Mouse (Mus musculus): ENCODE measurements around the gene Gm17349. TPM values are rescaled to one million over a fixed set of nuclear protein-coding genes. Genes with fewer than 3 reads are reported as not detected.

Gm17349 gene
- polyA plus RNA-seq, 1 experiment from 2014 or later, result not detected

Other genes starting within 250 kb of the Gm17349 start
- gene Nckap5l, start 247.7 kb downstream of the Gm17349 start, polyA plus RNA-seq (2016; fragmentation: Nextera tagmentation; extraction: Ambion mirVana), result 15.4 and 17.2 TPM in 2 replicates
- gene Bcdin3d, start 230.8 kb downstream of the Gm17349 start, polyA plus RNA-seq (2016; fragmentation: Nextera tagmentation; extraction: Ambion mirVana), result 17.0 and 17.4 TPM in 2 replicates
- gene Faim2, start 177.3 kb downstream of the Gm17349 start, polyA plus RNA-seq (2016; fragmentation: Nextera tagmentation; extraction: Ambion mirVana), result 6.3 and 6.7 TPM in 2 replicates
- not detected in 2 replicates for gene Aqp2, start 126.4 kb downstream of the Gm17349 start, polyA plus RNA-seq (2016; fragmentation: Nextera tagmentation; extraction: Ambion mirVana)
- 2.3 and 2.9 TPM in 2 replicates for gene Aqp5, start 114.7 kb downstream of the Gm17349 start, polyA plus RNA-seq (2016; fragmentation: Nextera tagmentation; extraction: Ambion mirVana)
- 0.60 and 1.1 TPM in 2 replicates for gene Aqp6, start 104.1 kb downstream of the Gm17349 start, polyA plus RNA-seq (2016; fragmentation: Nextera tagmentation; extraction: Ambion mirVana)
- 207 and 218 TPM in 2 replicates for gene Racgap1, start 53.8 kb downstream of the Gm17349 start, polyA plus RNA-seq (2016; fragmentation: Nextera tagmentation; extraction: Ambion mirVana)
- 54.3 and 62.6 TPM in 2 replicates for gene Asic1, start 35.1 kb downstream of the Gm17349 start, polyA plus RNA-seq (2016; fragmentation: Nextera tagmentation; extraction: Ambion mirVana)
- gene Smarcd1, start 3.4 kb downstream of the Gm17349 start, polyA plus RNA-seq (2016; fragmentation: Nextera tagmentation; extraction: Ambion mirVana), result 142 and 146 TPM in 2 replicates
- gene Gpd1, start 12.0 kb upstream of the Gm17349 start, polyA plus RNA-seq (2016; fragmentation: Nextera tagmentation; extraction: Ambion mirVana), result 0.97 and 1.4 TPM in 2 replicates
- gene Cox14, start 20.1 kb upstream of the Gm17349 start, polyA plus RNA-seq (2016; fragmentation: Nextera tagmentation; extraction: Ambion mirVana), result 169 and 170 TPM in 2 replicates
- 65.6 and 67.3 TPM in 2 replicates for gene Cers5, start 67.4 kb upstream of the Gm17349 start, polyA plus RNA-seq (2016; fragmentation: Nextera tagmentation; extraction: Ambion mirVana)
- gene Lima1, start 170.0 kb upstream of the Gm17349 start, polyA plus RNA-seq (2016; fragmentation: Nextera tagmentation; extraction: Ambion mirVana), result 31.2 and 35.5 TPM in 2 replicates